Mouse (Mus musculus): ENCODE results near the gene Zfp629. TPM values are rescaled to one million over a fixed set of nuclear protein-coding genes. Genes with fewer than 3 reads are reported as not detected.

Zfp629 gene
- polyA plus RNA-seq, 1 experiment from 2014 or later: 12.9 TPM

DNA sequence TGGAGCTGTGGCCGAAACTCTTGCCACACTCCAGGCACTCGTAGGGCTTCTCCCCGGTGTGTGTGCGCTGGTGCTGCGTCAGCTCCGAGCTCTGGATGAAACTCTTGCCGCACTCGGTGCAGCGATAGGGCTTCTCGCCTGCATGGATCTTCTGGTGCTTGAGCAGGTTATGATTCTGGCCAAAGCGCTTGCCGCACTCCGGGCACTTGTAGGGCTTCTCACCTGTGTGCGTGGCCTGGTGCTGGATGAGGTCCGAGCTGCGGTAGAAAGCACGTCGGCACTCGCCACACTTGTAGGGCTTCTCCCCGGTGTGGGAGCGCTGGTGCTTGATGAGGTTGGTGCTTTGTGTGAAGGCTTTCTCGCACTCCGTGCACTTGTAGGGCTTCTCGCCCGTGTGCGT, 4.0 kb downstream of the Zfp629 start:
- Histone ChIP-seq H3K27ac (ENCODE audit: low read depth) (no peak overlapping the region), H3K9me3 (ENCODE audit: control insufficient read depth, low read length) (peaks cover 9% of the 10 kb centered on the region), H3K27me3 (replicated peaks; ENCODE audit: control insufficient read depth, insufficient read depth, low read length) (no peaks in the 10 kb centered on the region), H3K4me3 (ENCODE audit: low read depth, low read length) (no peak overlapping the region), H3K9ac (ENCODE audit: low read length) (no peak overlapping the region), H3K4me2 (ENCODE audit: low read length) (no peak overlapping the region), H3K36me3 (ENCODE audit: control insufficient read depth, insufficient read depth, low read length) (peaks cover 63% of the 10 kb centered on the region), H3K4me1 (replicated peaks; ENCODE audit: control insufficient read depth, insufficient read depth, low read length) (peaks cover 7% of the 10 kb centered on the region; the same call in 1 of the 2 replicates)
- ATAC-seq (replicated peaks; ENCODE audit: low FRiP score, low TSS enrichment, low read depth) (no peak), DNase-seq (ENCODE audit: low spot score) (no peak)
- WGBS: 97% methylated on average over 26 of the region's 26 CpGs

DNA sequence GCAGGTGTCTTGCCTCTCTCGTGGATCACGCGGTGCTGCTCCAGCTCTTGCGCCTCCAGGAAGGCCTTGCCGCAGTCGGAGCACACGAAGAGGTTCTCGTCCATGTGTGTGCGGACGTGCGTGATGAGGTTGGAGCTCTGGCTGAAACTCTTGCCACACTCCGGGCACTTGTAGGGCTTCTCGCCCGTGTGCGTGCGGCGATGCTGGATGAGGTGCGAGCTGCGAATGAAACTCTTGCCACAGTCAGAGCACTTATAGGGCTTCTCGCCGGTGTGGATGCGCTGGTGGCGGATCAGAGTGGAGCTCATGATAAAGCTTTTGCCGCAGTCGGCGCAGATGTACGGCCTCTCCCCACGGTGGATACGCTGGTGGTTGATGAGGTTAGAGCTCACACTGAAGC, 4.6 kb downstream of the Zfp629 start:
- H3K36me3 ChIP-seq (ENCODE audit: control insufficient read depth, insufficient read depth, low read length): peaks cover 63% of the 10 kb centered on the region
- DNase-seq (ENCODE audit: low spot score): no peak
- no peak overlapping the region for H3K27ac ChIP-seq (ENCODE audit: low read depth)
- peaks cover 9% of the 10 kb centered on the region for H3K9me3 ChIP-seq (ENCODE audit: control insufficient read depth, low read length)
- peaks cover 7% of the 10 kb centered on the region; the same call in 1 of the 2 replicates for H3K4me1 ChIP-seq (replicated peaks; ENCODE audit: control insufficient read depth, insufficient read depth, low read length)
- no peak overlapping the region for H3K9ac ChIP-seq (ENCODE audit: low read length)
- ATAC-seq (replicated peaks; ENCODE audit: low FRiP score, low TSS enrichment, low read depth): no peak
- H3K4me3 ChIP-seq (ENCODE audit: low read depth, low read length): no peak overlapping the region
- no peak overlapping the region for H3K4me2 ChIP-seq (ENCODE audit: low read length)
- 97% methylated on average over 29 of the region's 29 CpGs for WGBS
- no peaks in the 10 kb centered on the region for H3K27me3 ChIP-seq (replicated peaks; ENCODE audit: control insufficient read depth, insufficient read depth, low read length)

DNA sequence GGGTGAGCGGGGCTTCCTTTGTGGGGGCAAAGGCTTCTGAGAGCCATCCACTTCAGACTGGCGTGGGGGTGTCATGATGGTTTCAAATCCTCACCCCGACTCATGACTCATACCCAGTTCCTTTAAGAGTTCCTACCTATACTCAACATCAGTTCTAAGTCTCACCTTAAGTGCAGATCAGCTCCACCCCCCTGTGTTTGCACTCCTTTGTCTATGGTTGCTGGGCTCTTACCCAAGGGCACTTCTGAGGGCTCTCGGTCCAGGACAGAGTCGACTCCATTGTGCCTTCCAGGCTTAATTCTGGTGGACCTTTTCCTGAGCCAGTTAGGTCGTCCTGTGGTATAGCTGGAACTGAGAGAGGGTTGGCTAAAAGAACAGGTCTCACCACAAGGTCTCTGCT, 8.4 kb downstream of the Zfp629 start:
- WGBS: 83% methylated on average over 6 of the region's 6 CpGs
- Histone ChIP-seq H3K4me2 (ENCODE audit: low read length) (no peak overlapping the region), H3K9ac (ENCODE audit: low read length) (no peak overlapping the region), H3K27me3 (replicated peaks; ENCODE audit: control insufficient read depth, insufficient read depth, low read length) (no peaks in the 10 kb centered on the region), H3K9me3 (ENCODE audit: control insufficient read depth, low read length) (peaks cover 9% of the 10 kb centered on the region), H3K27ac (ENCODE audit: low read depth) (no peak overlapping the region), H3K36me3 (ENCODE audit: control insufficient read depth, insufficient read depth, low read length) (peaks cover 78% of the 10 kb centered on the region), H3K4me1 (replicated peaks; ENCODE audit: control insufficient read depth, insufficient read depth, low read length) (no peaks in the 10 kb centered on the region), H3K4me3 (ENCODE audit: low read depth, low read length) (no peak overlapping the region)
- DNase-seq (ENCODE audit: low spot score) (no peak), ATAC-seq (replicated peaks; ENCODE audit: low FRiP score, low TSS enrichment, low read depth) (no peak)

DNA sequence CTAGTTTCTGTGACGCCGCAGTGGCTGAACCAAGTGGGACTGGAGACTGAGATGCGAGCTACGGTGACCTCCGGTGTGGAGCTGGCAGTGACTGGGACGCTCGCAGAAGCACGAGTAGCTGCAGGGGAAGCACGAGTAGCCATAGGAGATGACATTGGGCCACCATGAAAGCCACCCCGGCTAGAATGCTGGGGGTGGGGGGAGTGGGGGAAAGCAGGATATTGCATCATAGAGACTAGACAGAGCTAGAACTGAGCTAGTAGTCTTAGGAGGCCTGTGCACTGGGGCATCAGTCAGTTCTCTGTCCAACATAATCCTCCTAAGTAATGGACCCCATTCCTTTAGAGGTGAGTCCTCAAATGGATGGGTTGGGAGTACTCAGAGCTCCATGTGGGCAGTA, 11.3 kb downstream of the Zfp629 start:
- Histone ChIP-seq H3K9ac (ENCODE audit: low read length) (no peak overlapping the region), H3K9me3 (ENCODE audit: control insufficient read depth, low read length) (no peaks in the 10 kb centered on the region), H3K27me3 (replicated peaks; ENCODE audit: control insufficient read depth, insufficient read depth, low read length) (no peaks in the 10 kb centered on the region), H3K4me2 (ENCODE audit: low read length) (no peak overlapping the region), H3K36me3 (ENCODE audit: control insufficient read depth, insufficient read depth, low read length) (peaks cover 78% of the 10 kb centered on the region), H3K4me3 (ENCODE audit: low read depth, low read length) (no peak overlapping the region), H3K27ac (ENCODE audit: low read depth) (no peak overlapping the region), H3K4me1 (replicated peaks; ENCODE audit: control insufficient read depth, insufficient read depth, low read length) (no peaks in the 10 kb centered on the region)
- no peak for ATAC-seq (replicated peaks; ENCODE audit: low FRiP score, low TSS enrichment, low read depth)
- no peak for DNase-seq (ENCODE audit: low spot score)
- WGBS: 88% methylated on average over 10 of the region's 10 CpGs

DNA sequence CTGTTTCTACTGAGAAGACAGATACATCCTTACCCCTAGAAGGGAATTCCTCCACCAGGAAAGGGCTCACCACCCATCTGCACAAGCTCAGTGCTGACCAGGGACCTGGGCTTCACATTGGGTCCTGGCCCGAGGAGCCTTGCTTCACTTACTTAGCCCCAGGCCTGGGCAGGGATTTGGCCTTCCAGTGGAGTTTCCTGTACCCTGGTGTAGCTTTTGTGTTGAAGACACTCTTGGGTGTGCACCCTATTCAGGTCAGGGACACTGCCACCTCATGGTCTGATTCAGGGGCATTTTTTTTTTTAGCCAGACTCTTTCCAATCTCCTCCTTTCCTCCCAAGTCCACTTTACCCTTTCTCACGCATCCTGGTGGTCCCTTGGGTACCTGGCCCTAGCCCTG, 12.7 kb downstream of the Zfp629 start:
- WGBS: 85% methylated on average over 2 of the region's 2 CpGs

DNA sequence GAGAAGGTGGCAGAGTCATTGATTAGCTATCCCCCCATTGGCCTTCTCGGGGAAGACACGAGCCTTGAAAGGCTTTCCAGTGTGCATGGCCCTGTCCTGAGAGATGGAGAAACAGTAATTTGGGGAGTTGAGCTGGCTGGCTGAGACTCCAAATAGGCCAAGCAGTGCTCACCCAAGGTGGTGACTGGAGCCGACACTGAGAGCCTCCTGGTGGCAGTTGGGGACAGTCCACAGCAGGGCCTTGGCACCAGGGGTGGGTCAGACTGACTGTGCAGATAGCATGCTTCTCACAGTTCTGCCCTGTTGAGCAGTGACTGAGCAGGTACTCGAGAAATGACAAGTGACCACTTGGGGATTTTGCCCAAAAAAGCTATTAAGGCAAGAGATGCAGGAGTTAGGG, 13.9 kb downstream of the Zfp629 start:
- 90% methylated on average over 4 of the region's 4 CpGs for WGBS
- H3K4me3 ChIP-seq (ENCODE audit: low read depth, low read length): no peak overlapping the region
- H3K27me3 ChIP-seq (replicated peaks; ENCODE audit: control insufficient read depth, insufficient read depth, low read length): no peaks in the 10 kb centered on the region
- H3K27ac ChIP-seq (ENCODE audit: low read depth): no peak overlapping the region
- no peak overlapping the region for H3K9ac ChIP-seq (ENCODE audit: low read length)
- peaks cover 80% of the 10 kb centered on the region for H3K36me3 ChIP-seq (ENCODE audit: control insufficient read depth, insufficient read depth, low read length)
- no peaks in the 10 kb centered on the region for H3K9me3 ChIP-seq (ENCODE audit: control insufficient read depth, low read length)
- H3K4me2 ChIP-seq (ENCODE audit: low read length): no peak overlapping the region
- DNase-seq (ENCODE audit: low spot score): no peak
- no peak for ATAC-seq (replicated peaks; ENCODE audit: low FRiP score, low TSS enrichment, low read depth)
- H3K4me1 ChIP-seq (replicated peaks; ENCODE audit: control insufficient read depth, insufficient read depth, low read length): no peaks in the 10 kb centered on the region

More for the DNA sequence above, 12.7 kb downstream of the Zfp629 start:
- Histone ChIP-seq H3K27me3 (replicated peaks; ENCODE audit: control insufficient read depth, insufficient read depth, low read length) (no peaks in the 10 kb centered on the region), H3K4me3 (ENCODE audit: low read depth, low read length) (no peak overlapping the region), H3K4me2 (ENCODE audit: low read length) (no peak overlapping the region), H3K4me1 (replicated peaks; ENCODE audit: control insufficient read depth, insufficient read depth, low read length) (no peaks in the 10 kb centered on the region), H3K9me3 (ENCODE audit: control insufficient read depth, low read length) (no peaks in the 10 kb centered on the region), H3K27ac (ENCODE audit: low read depth) (no peak overlapping the region), H3K9ac (ENCODE audit: low read length) (no peak overlapping the region), H3K36me3 (ENCODE audit: control insufficient read depth, insufficient read depth, low read length) (peaks cover 80% of the 10 kb centered on the region)
- DNase-seq (ENCODE audit: low spot score): no peak
- ATAC-seq (replicated peaks; ENCODE audit: low FRiP score, low TSS enrichment, low read depth): no peak

DNA sequence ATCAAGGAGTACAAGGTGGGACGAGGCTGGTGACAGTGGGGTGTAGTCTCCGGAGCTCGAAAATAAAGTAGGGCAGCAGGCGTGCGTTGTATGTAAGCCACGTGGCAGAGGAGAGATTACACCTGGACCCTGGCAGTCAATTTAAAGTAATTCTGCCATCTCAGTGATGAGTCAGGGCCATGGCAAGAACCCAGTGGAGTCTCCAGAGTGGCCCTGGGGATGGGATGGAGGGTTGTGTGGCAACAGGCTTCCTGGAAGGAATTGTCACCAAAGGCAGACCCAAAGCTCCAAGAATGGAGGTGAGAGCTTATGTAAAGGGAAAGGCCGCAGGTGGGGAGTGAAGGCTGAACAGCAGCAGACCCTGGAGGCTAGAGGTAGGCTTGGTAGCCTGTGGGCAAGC, 15.0 kb downstream of the Zfp629 start:
- DNase-seq (ENCODE audit: low spot score) (no peak), ATAC-seq (replicated peaks; ENCODE audit: low FRiP score, low TSS enrichment, low read depth) (no peak)
- Histone ChIP-seq H3K9ac (ENCODE audit: low read length) (no peak overlapping the region), H3K27ac (ENCODE audit: low read depth) (no peak overlapping the region), H3K27me3 (replicated peaks; ENCODE audit: control insufficient read depth, insufficient read depth, low read length) (no peaks in the 10 kb centered on the region), H3K4me1 (replicated peaks; ENCODE audit: control insufficient read depth, insufficient read depth, low read length) (no peaks in the 10 kb centered on the region), H3K4me3 (ENCODE audit: low read depth, low read length) (no peak overlapping the region), H3K4me2 (ENCODE audit: low read length) (no peak overlapping the region), H3K9me3 (ENCODE audit: control insufficient read depth, low read length) (no peaks in the 10 kb centered on the region), H3K36me3 (ENCODE audit: control insufficient read depth, insufficient read depth, low read length) (peaks cover 90% of the 10 kb centered on the region)
- WGBS: 93% methylated on average over 7 of the region's 7 CpGs

DNA sequence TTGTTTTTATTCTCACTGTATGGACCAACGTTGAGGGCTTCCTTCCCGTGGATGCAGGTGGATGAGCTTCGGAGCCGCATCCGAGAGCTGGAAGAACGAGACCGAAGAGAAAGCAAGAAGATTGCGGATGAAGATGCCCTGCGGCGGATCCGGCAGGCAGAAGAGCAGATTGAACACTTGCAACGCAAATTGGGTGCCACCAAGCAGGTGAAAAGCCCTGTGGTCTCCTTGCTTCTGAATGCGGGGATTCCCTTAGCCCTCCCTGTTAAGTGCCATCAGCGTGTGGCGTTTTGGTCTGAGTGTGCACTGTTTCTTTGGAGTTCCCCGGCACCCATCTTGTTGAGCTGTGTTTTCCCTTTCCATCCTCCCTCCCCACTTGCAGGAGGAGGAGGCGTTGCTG, 18.9 kb downstream of the Zfp629 start:
- 93% methylated on average over 17 of the region's 17 CpGs for WGBS
- peaks cover 100% of the 10 kb centered on the region for H3K36me3 ChIP-seq (ENCODE audit: control insufficient read depth, insufficient read depth, low read length)
- H3K9me3 ChIP-seq (ENCODE audit: control insufficient read depth, low read length): no peaks in the 10 kb centered on the region
- DNase-seq (ENCODE audit: low spot score): no peak
- no peak for ATAC-seq (replicated peaks; ENCODE audit: low FRiP score, low TSS enrichment, low read depth)
- H3K9ac ChIP-seq (ENCODE audit: low read length): no peak overlapping the region
- no peak overlapping the region for H3K4me2 ChIP-seq (ENCODE audit: low read length)
- H3K27me3 ChIP-seq (replicated peaks; ENCODE audit: control insufficient read depth, insufficient read depth, low read length): no peaks in the 10 kb centered on the region
- H3K27ac ChIP-seq (ENCODE audit: low read depth): no peak overlapping the region
- H3K4me3 ChIP-seq (ENCODE audit: low read depth, low read length): no peak overlapping the region
- H3K4me1 ChIP-seq (replicated peaks; ENCODE audit: control insufficient read depth, insufficient read depth, low read length): no peaks in the 10 kb centered on the region

DNA sequence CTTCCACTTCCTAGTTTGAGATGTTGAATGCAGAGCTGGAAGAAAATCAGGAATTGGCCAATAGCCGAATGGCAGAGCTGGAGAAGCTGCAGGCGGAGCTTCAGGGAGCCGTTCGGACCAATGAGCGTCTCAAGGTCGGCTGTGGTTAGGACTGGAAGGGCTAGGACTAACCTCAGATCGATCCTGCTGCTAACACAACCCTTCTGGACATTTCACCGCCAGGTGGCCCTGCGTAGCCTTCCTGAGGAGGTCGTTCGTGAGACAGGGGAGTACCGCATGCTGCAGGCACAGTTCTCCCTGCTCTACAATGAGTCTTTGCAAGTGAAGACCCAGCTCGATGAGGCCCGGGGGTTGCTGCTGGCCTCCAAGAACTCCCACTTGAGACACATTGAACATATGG, 23.0 kb downstream of the Zfp629 start:
- DNase-seq (ENCODE audit: low spot score): no peak
- Histone ChIP-seq H3K4me1 (replicated peaks; ENCODE audit: control insufficient read depth, insufficient read depth, low read length) (peaks cover 7% of the 10 kb centered on the region), H3K4me2 (ENCODE audit: low read length) (no peak overlapping the region), H3K27me3 (replicated peaks; ENCODE audit: control insufficient read depth, insufficient read depth, low read length) (no peaks in the 10 kb centered on the region), H3K4me3 (ENCODE audit: low read depth, low read length) (no peak overlapping the region), H3K9ac (ENCODE audit: low read length) (no peak overlapping the region), H3K9me3 (ENCODE audit: control insufficient read depth, low read length) (no peaks in the 10 kb centered on the region), H3K36me3 (ENCODE audit: control insufficient read depth, insufficient read depth, low read length) (peaks cover 82% of the 10 kb centered on the region), H3K27ac (ENCODE audit: low read depth) (no peak overlapping the region)
- WGBS: 81% methylated on average over 14 of the region's 14 CpGs
- no peak for ATAC-seq (replicated peaks; ENCODE audit: low FRiP score, low TSS enrichment, low read depth)

Measured in intestine, embryonic 14.5 days (tissue).